Mouse (Mus musculus) midbrain, embryonic 15.5 days (tissue): ENCODE results near the gene Gjc1. TPM values are rescaled to one million over a fixed set of nuclear protein-coding genes. Genes with fewer than 3 reads are reported as not detected.

ENCODE experiments used
- ATAC-seq: fragments of 200-750 bp; cut with Nextera tagmentation; replicated peaks from 2 replicates; pipeline ENCODE4 v1.8.0; 2017; ENCODE audit warnings: moderate TSS enrichment
- H3K27ac ChIP-seq: fragments of 300-500 bp; sonication (generic); 2 replicates; pipeline ENCODE4 v1.5.1; 2015; ENCODE audit warnings: mild to moderate bottlenecking, inconsistent platforms
- H3K27me3 ChIP-seq: fragments of 300-500 bp; sonication (generic); replicated peaks from 2 replicates; pipeline ENCODE4 v1.6.1; 2015; ENCODE audit warnings: inconsistent platforms
- H3K36me3 ChIP-seq: fragments of 300-500 bp; sonication (generic); replicated peaks from 2 replicates; pipeline ENCODE4 v1.6.1; 2015; ENCODE audit warnings: inconsistent platforms
- H3K4me1 ChIP-seq: fragments of 300-500 bp; sonication (generic); 2 replicates; pipeline ENCODE4 v1.6.1; 2015; ENCODE audit warnings: inconsistent platforms
- H3K4me2 ChIP-seq: fragments of 300-500 bp; sonication (generic); 2 replicates; pipeline ENCODE4 v1.6.1; 2015; ENCODE audit warnings: inconsistent platforms, mild to moderate bottlenecking, moderate library complexity
- H3K4me3 ChIP-seq: fragments of 300-500 bp; sonication (generic); 2 replicates; pipeline ENCODE4 v1.5.1; 2015; ENCODE audit warnings: mild to moderate bottlenecking, inconsistent platforms
- H3K9ac ChIP-seq: fragments of 300-500 bp; sonication (generic); 2 replicates; pipeline ENCODE4 v1.6.1; 2015; ENCODE audit warnings: mild to moderate bottlenecking, inconsistent platforms
- H3K9me3 ChIP-seq: fragments of 300-500 bp; sonication (generic); 2 replicates; pipeline ENCODE4 v1.6.1; 2016; ENCODE audit warnings: inconsistent platforms
- WGBS: fragments of 180-500 bp; shearing (Covaris S2); methylation state at CpG from one replicate; pipeline ENCODE4 v1.1.7; 2015; ENCODE audit warnings: mixed read lengths; 5-methylcytosine and 5-hydroxymethylcytosine counted together
- polyA plus RNA-seq: library from polyadenylated mRNA; unstranded; fragments of >200 nt; fragmentation: Nextera tagmentation; extraction: Ambion mirVana; gene quantifications from 2 replicates; pipeline ENCODE4 v1.2.1, GENCODE M21; 2015

The Gjc1 gene
- 36.9 TPM in 2 replicates for polyA plus RNA-seq

- Histone ChIP-seq H3K4me3 (peak within 1 kb of the TSS; percentile 75), H3K4me1 (peaks cover 34% of the 10 kb centered on the region), H3K36me3 (no peaks in the 10 kb centered on the region), H3K4me2 (peak within 1 kb of the TSS; percentile 86), H3K27ac (peak within 1 kb of the TSS; percentile 91), H3K9me3 (no peaks in the 10 kb centered on the region), H3K27me3 (0 out of 2 replicates have a peak, but pooled peaks cover 13% of the 10 kb centered on the region), H3K9ac (peak within 1 kb of the TSS; percentile 86)
- under 1% methylated on average over 68 of the region's 97 CpGs for WGBS
- ATAC-seq = peak; percentile 86
Measured at GRCm38 (mm10) chr11:102819021-102819782, at the start of gene Gjc1. TSS of gene Gjc1 (minus strand) at chr11:102819700.

GRCm38 (mm10) chr11:102864272-102864671, 44.8 kb upstream of the Gjc1 start:
- H3K36me3 ChIP-seq = peaks cover 47% of the 10 kb centered on the region
- H3K4me3 ChIP-seq = no peak overlapping the region
- no peak overlapping the region for H3K27ac ChIP-seq
- ATAC-seq = no peak
- WGBS = 34% methylated on average over 4 of the region's 4 CpGs
- H3K4me1 ChIP-seq = no peaks in the 10 kb centered on the region
- no peak overlapping the region for H3K4me2 ChIP-seq
- no peaks in the 10 kb centered on the region for H3K9me3 ChIP-seq
- H3K9ac ChIP-seq = no peak overlapping the region
- H3K27me3 ChIP-seq = no peaks in the 10 kb centered on the region

DNA sequence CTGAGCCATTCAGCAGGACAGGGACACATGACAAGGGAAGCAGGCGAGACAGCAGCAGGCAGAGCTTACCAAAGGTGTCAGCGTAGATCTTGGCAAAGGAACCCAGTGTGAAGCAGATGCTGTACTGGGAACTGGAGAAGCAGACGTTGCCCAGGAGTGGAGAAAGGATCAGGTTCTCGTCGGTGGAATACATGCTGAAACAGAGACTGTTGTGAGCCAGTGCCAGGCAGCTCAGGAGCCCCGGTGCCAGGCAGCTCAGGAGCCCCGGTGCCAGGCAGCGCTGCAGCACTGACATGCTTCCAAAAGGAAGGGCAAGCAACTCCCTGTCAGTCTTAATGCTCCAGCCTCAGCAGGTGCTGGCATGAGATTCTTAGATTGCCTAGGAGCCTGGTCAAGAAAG, 40.4 kb upstream of the Gjc1 start:
- H3K4me2 ChIP-seq = no peak overlapping the region
- peaks cover 46% of the 10 kb centered on the region; the same call in 1 of the 2 replicates for H3K36me3 ChIP-seq
- no peaks in the 10 kb centered on the region for H3K9me3 ChIP-seq
- H3K4me3 ChIP-seq = no peak overlapping the region
- WGBS = 96% methylated on average over 8 of the region's 8 CpGs
- no peaks in the 10 kb centered on the region for H3K4me1 ChIP-seq
- no peak overlapping the region for H3K9ac ChIP-seq
- no peak for ATAC-seq
- no peaks in the 10 kb centered on the region for H3K27me3 ChIP-seq
- no peak overlapping the region for H3K27ac ChIP-seq

DNA sequence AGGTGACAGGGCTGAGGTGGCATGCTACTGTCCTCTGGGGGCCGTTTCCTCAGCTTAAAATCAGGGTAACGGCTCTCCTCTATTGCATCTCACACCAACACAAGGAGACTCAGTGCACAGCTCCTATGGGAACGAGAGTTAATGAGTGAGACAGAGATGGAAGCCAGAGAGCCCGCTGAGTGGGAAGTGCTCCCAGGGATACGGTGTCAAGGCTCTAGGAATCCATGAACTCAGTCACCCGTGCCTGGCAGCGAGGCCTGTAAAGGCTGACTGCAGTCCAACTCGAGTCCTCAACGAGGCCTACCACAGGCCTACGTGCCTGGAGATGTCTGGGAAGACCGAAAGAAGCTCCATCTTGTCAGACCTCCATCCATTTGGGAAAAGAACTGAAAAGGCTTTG, 39.5 kb upstream of the Gjc1 start:
- 87% methylated on average over 11 of the region's 11 CpGs for WGBS
- H3K4me1 ChIP-seq = no peaks in the 10 kb centered on the region
- no peaks in the 10 kb centered on the region for H3K9me3 ChIP-seq
- no peaks in the 10 kb centered on the region for H3K27me3 ChIP-seq
- no peak overlapping the region for H3K4me3 ChIP-seq
- no peak overlapping the region for H3K9ac ChIP-seq
- no peak overlapping the region for H3K27ac ChIP-seq
- peaks cover 55% of the 10 kb centered on the region for H3K36me3 ChIP-seq
- H3K4me2 ChIP-seq = no peak overlapping the region
- no peak for ATAC-seq

- Histone ChIP-seq H3K9me3 (no peaks in the 10 kb centered on the region), H3K4me2 (no peak overlapping the region), H3K27ac (no peak overlapping the region), H3K36me3 (peaks cover 49% of the 10 kb centered on the region), H3K9ac (no peak overlapping the region), H3K4me1 (no peaks in the 10 kb centered on the region), H3K27me3 (no peaks in the 10 kb centered on the region), H3K4me3 (no peak overlapping the region)
- 90% methylated on average over 6 of the region's 6 CpGs for WGBS
- no peak for ATAC-seq
Measured at GRCm38 (mm10) chr11:102855941-102856340, 36.4 kb upstream of the Gjc1 start.

DNA sequence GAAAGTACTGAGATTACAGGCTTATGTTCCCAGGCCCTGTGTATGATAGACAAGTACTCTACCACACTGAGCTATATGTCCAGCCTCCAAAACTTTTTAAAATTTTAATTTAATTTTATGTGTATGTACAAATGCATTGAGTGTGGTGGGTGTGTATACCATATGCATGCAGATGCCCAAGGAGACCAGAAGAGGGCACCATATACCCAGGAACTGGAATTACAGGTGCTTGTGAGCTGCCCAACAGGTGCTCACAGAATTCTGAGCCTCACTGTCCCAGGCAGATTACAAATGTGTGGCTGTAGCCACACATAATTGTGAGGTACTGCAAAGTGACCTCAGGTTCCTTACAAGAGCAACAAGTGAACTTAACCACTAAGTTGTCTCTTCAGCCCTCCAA, 34.3 kb upstream of the Gjc1 start:
- Histone ChIP-seq H3K9ac (no peak overlapping the region), H3K4me3 (no peak overlapping the region), H3K4me1 (no peaks in the 10 kb centered on the region), H3K27ac (no peak overlapping the region), H3K27me3 (no peaks in the 10 kb centered on the region), H3K9me3 (no peaks in the 10 kb centered on the region), H3K4me2 (no peak overlapping the region), H3K36me3 (peaks cover 58% of the 10 kb centered on the region)
- no peak for ATAC-seq

GRCm38 (mm10) chr11:102851883-102852282, 32.4 kb upstream of the Gjc1 start:
- Histone ChIP-seq H3K27ac (no peak overlapping the region), H3K4me1 (no peaks in the 10 kb centered on the region), H3K4me3 (no peak overlapping the region), H3K4me2 (no peak overlapping the region), H3K9me3 (no peaks in the 10 kb centered on the region), H3K9ac (no peak overlapping the region), H3K27me3 (no peaks in the 10 kb centered on the region), H3K36me3 (peaks cover 55% of the 10 kb centered on the region)
- 69% methylated on average over 5 of the region's 5 CpGs for WGBS
- no peak for ATAC-seq

GRCm38 (mm10) chr11:102845926-102846325, 26.4 kb upstream of the Gjc1 start:
- ATAC-seq = no peak
- Histone ChIP-seq H3K4me1 (no peaks in the 10 kb centered on the region), H3K4me3 (no peak overlapping the region), H3K36me3 (peaks cover 77% of the 10 kb centered on the region), H3K27me3 (no peaks in the 10 kb centered on the region), H3K9ac (no peak overlapping the region), H3K27ac (no peak overlapping the region), H3K4me2 (no peak overlapping the region), H3K9me3 (no peaks in the 10 kb centered on the region)
- 93% methylated on average over 10 of the region's 10 CpGs for WGBS

GRCm38 (mm10) chr11:102838616-102839150, 19.2 kb upstream of the Gjc1 start:
- H3K27ac ChIP-seq = no peak overlapping the region
- H3K36me3 ChIP-seq = peaks cover 46% of the 10 kb centered on the region; the same call in 1 of the 2 replicates
- no peak overlapping the region for H3K9ac ChIP-seq
- no peak overlapping the region for H3K4me3 ChIP-seq
- ATAC-seq = no peak
- 90% methylated on average over 9 of the region's 9 CpGs for WGBS
- no peaks in the 10 kb centered on the region for H3K4me1 ChIP-seq
- no peaks in the 10 kb centered on the region for H3K27me3 ChIP-seq
- H3K9me3 ChIP-seq = no peaks in the 10 kb centered on the region
- no peak overlapping the region for H3K4me2 ChIP-seq

DNA sequence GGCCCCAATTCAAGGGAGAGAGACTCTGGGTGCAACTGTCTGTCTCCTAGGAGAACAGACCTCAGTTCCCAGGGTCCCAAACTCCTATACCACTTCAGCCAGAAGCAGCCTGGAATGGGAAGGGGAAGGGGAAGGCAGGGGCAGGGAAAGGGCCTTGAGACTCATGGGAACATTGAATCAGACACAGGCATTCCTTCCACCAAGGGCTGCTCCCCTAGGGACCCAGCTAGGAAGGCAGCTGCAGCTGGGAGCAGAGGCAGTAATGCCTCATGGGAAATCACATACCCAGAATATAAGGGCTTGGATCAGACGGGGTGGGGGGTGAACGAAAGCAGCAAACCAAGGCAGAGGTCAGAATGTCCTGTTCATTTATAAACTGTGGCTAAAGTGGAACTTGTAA, 18.6 kb upstream of the Gjc1 start:
- WGBS = 90% methylated on average over 2 of the region's 2 CpGs
- Histone ChIP-seq H3K4me1 (no peaks in the 10 kb centered on the region), H3K4me3 (no peak overlapping the region), H3K9me3 (no peaks in the 10 kb centered on the region), H3K4me2 (no peak overlapping the region), H3K36me3 (peaks cover 41% of the 10 kb centered on the region; the same call in 1 of the 2 replicates), H3K27ac (no peak overlapping the region), H3K9ac (no peak overlapping the region), H3K27me3 (no peaks in the 10 kb centered on the region)
- no peak for ATAC-seq

DNA sequence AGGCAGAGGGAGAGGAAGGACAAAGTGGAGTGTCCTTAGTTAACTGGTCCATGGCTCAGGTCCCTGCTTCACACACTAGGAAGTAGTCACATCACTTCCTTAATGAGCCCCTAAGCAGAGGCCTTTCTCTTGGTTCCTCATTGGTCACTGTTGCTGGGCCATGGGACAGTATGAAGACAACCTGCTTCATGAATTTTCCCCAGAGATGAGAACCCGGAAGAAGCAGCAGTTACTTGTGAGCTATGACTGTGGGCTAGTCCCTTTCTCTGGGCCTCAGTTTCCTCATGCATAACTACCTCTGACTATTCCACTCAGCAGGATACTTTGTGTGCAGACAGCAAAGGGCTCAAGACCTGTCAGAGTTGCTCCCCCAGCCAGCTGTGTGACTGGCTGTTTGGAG, 17.9 kb upstream of the Gjc1 start:
- no peak for ATAC-seq
- Histone ChIP-seq H3K36me3 (peaks cover 35% of the 10 kb centered on the region; the same call in 1 of the 2 replicates), H3K4me2 (no peak overlapping the region), H3K27ac (no peak overlapping the region), H3K4me1 (no peaks in the 10 kb centered on the region), H3K27me3 (no peaks in the 10 kb centered on the region), H3K9me3 (no peaks in the 10 kb centered on the region), H3K9ac (no peak overlapping the region), H3K4me3 (no peak overlapping the region)
- WGBS = 100% methylated on average over 1 of the region's 1 CpGs

- H3K4me2 ChIP-seq = no peak overlapping the region
- no peaks in the 10 kb centered on the region for H3K27me3 ChIP-seq
- WGBS = 90% methylated on average over 9 of the region's 9 CpGs
- peaks cover 28% of the 10 kb centered on the region; the same call in 1 of the 2 replicates for H3K36me3 ChIP-seq
- H3K4me1 ChIP-seq = no peaks in the 10 kb centered on the region
- H3K9ac ChIP-seq = no peak overlapping the region
- H3K4me3 ChIP-seq = no peak overlapping the region
- no peak for ATAC-seq
- no peak overlapping the region for H3K27ac ChIP-seq
- H3K9me3 ChIP-seq = no peaks in the 10 kb centered on the region
Measured at GRCm38 (mm10) chr11:102836146-102836545, 16.6 kb upstream of the Gjc1 start.

GRCm38 (mm10) chr11:102835549-102835948, 16.0 kb upstream of the Gjc1 start, which contains the start of gene Higd1b:
TSS of gene Higd1b (plus strand) at chr11:102835849.
- no peak for ATAC-seq
- WGBS = 63% methylated on average over 4 of the region's 4 CpGs
- no peaks in the 10 kb centered on the region for H3K4me1 ChIP-seq
- peaks cover 24% of the 10 kb centered on the region; the same call in 1 of the 2 replicates for H3K36me3 ChIP-seq
- H3K9ac ChIP-seq = no peak within 1 kb of the TSS
- H3K27me3 ChIP-seq = no peaks in the 10 kb centered on the region
- no peak within 1 kb of the TSS for H3K4me3 ChIP-seq
- H3K9me3 ChIP-seq = no peaks in the 10 kb centered on the region
- no peak within 1 kb of the TSS for H3K4me2 ChIP-seq
- H3K27ac ChIP-seq = no peak within 1 kb of the TSS
